Mouse (Mus musculus) frontal cortex, adult (tissue): ENCODE results near the gene Snta1.
"Not testable (repeated sequence)": the region's sequence is repeated elsewhere in the genome, so short reads cannot be mapped to it uniquely, and the experiment has no call there.

Source experiments
- ATAC-seq: cut with Nextera tagmentation; 2 replicates; pipeline ENCODE4 v1.9.2; 2017; ENCODE audit warnings: mild to moderate bottlenecking, moderate library complexity, mixed read lengths; ENCODE audit not compliant: low TSS enrichment

The Snta1 gene

GRCm38 (mm10) chr2:154372842-154373500 lies 34.9 kb downstream of the Snta1 start, which contains the start of gene Cdk5rap1:
Gene Cdk5rap1 (minus strand): TSS chr2:154373010.
- no peak for ATAC-seq

- ATAC-seq, result peak; percentile 64
Measured at GRCm38 (mm10) chr2:154372151-154372829, 35.6 kb downstream of the Snta1 start.

DNA sequence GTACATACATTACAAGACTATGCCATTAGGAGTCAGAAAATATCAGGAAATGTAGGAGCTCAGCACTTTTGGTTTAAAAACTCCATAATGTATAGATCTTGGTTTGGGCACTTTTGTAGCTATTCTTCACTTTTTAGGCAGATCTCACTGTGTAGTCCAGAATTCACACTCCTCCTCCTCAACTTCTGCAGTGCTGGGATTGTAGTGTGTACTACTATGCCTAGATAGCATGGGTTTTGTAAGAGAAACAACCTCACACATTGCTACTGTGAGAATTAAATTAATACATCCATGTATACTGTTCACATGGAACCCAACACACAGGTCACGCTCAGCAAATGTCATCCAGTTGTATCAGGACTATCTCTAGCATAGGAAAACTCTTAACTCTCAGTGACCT lies 40.4 kb downstream of the Snta1 start:
- peak; percentile 88 for ATAC-seq

GRCm38 (mm10) chr2:154354000-154354425 lies 53.9 kb downstream of the Snta1 start:
- not testable (repeated sequence) for ATAC-seq

DNA sequence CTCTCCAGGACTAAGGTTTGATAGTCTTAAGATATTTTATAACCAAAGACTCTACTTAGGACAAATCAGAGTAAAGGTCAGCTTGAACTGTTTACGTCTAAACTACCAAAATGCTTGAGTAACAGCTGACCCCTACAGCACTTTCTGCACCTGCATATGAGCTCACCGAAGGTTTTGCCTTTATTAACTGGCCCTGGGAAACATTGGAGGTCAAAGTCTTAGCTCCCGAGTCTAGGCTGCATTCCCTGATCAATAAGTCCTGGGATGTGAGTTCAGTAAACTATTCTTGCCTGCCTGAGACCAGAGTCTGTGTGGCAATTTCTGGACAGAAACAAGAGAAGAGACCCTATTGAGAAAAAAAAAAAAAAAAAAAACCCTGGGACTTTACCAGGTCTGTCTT lies 59.7 kb downstream of the Snta1 start:
- no peak for ATAC-seq

DNA sequence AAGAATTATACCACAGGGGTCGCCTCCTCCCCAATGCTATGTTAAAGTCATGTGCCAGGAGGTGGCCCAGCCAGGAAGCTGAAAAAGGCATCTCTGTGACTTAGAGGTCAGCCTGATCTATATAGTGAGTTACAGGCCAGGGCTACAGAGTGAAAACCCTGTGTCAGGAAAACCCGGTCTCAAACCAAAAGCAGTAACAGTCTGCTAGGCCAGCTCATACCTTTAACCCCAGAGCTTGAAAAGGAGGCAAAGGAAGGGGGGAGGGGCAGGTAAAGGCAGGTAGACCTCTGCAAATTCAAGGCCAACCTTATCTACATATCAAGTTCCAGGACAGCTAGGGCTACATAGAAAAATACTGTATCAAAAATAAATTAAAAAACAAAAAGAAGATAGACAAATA lies 68.5 kb downstream of the Snta1 start:
- no peak for ATAC-seq

GRCm38 (mm10) chr2:154338161-154338560 lies 69.7 kb downstream of the Snta1 start:
- no peak for ATAC-seq

- ATAC-seq, result no peak
Measured at GRCm38 (mm10) chr2:154335572-154335971, 72.3 kb downstream of the Snta1 start.

DNA sequence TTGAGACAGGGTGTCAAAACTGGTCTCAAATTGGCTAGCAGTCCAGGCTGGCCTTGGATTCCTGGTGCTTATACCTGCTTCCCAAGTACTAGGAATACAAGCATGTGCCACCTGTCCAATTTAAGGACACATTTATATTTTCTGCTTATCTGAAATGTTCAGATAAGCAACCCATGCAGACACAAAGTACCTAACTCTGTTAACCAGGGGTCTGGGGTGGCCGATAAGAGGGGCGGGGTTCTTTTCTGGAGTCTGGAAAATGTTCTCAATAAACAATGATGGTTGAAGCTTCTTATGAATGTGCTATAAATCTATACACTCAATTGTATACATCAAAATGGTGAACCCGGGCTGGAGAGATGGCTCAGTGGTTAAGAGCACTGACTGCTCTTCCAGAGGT lies 81.0 kb downstream of the Snta1 start:
- no peak for ATAC-seq
